Mouse (Mus musculus) liver, adult 10 weeks (tissue): ENCODE data around the gene Hnrnpc. TPM values are rescaled to one million over a fixed set of nuclear protein-coding genes. Genes with fewer than 3 reads are reported as not detected.

Experiments used
- polyA plus RNA-seq: library from polyadenylated mRNA; stranded (reverse); fragments of 350-450 nt; fragmentation: Illumina TruSeq; extraction: RNeasy Lipid Tissue Mini Kit (QIAGEN cat#74804); gene quantifications from one replicate; pipeline ENCODE4 v1.2.3, GENCODE M21; 2014; ENCODE audit warnings: low read depth, low replicate concordance

The Hnrnpc gene
- polyA plus RNA-seq = 162 TPM

DNA sequence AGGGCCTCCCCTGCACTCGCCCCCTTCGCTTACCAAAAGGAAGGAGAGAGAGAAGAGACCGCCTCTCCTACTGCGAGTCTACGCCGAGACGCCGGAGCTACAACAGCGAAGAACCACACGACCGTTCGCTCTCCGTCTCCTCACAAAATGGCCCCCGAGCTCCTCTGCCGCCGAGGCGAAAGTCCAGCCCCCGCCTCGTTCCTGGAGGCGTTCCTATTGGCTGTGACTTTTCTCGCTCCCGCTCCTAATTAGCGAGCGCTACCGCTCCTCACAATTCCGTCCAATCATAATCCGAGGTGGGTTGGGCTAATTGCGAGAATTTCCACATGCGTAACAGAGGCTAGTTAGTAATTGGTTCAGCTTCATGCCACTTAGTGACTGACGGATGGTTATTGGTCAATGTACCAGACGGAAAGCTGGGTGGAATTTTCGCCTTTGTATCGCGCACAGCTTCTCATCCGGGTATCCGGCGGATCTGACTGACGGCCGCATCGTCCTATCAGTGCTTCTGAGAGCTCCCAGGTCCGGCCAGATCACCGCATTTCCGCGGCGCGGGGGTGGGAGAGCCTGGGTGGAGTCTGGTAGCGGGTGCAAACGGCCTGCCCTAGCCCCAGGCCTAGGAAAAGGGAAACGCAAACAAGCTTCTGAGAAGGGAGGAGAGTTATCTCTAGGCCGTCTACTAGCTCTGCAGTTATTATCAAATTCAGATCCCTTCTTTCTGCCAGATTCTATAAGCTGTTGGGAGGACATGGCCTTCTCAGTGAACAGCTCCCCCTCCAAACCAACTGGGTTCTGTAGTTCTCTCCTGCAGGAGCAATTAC lies at the start of gene Hnrnpc:
Gene Hnrnpc (minus strand): TSS at position 173 of the 821 bp plus-strand sequence.

DNA sequence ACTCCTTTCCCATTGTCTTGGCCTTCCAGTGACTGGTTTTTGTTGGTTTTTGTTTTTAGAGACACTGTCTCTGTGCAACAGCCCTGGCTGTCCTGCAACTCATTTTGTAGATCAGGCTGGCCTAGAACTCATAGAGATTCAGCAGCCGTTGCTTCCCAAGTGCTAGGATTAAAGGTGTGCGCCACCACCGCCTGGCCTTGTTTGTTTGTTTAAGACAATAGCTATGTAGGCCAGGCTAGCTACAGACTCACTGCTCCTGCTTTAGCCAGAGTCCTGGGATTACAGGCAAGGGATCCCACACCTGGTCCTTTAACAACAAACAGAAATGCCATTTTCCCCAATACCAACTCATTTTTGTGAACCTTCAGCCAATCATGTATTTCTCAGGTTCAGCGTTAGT lies 6.5 kb upstream of the Hnrnpc start, which contains the start of gene Rpgrip1:
Gene Rpgrip1 (plus strand): TSS at position 359 of the 400 bp plus-strand sequence.

DNA sequence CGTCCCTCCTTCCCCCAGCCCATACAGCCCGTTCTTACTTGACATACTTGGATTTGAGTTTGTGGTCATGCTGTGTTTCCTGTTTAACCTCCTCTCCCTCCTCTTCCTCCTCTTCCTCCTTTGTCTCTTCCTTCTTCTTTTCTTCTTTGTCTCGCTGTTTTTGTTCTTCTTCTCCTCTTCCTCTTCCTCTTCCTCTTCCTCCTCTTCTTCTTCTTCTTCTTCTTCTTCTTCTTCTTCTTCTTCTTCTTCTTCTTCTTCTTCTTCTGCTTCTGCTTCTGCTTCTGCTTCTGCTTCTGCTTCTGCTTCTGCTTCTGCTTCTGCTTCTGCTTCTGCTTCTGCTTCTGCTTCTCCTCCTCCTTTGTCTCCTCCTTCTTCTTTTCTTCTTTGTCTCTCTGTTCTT lies 61.5 kb downstream of the Hnrnpc start, which contains the start of gene Olfr221:
Gene Olfr221 (minus strand): TSS at position 101 of the 400 bp plus-strand sequence.

Other genes with a start within 250 kb of the Hnrnpc start
- 4.6 TPM for gene Mettl17, start 219.2 kb downstream of the Hnrnpc start, polyA plus RNA-seq
- gene Slc39a2, start 211.1 kb downstream of the Hnrnpc start, polyA plus RNA-seq = 0.77 TPM
- gene Ndrg2, start 189.9 kb downstream of the Hnrnpc start, polyA plus RNA-seq = 2,741 TPM
- not detected for gene Tppp2, start 185.6 kb downstream of the Hnrnpc start, polyA plus RNA-seq
- not detected for gene Rnase13, start 181.3 kb downstream of the Hnrnpc start, polyA plus RNA-seq
- gene Arhgef40, start 119.3 kb downstream of the Hnrnpc start, polyA plus RNA-seq = 2.0 TPM
- not detected for gene Tmem253, start 88.4 kb downstream of the Hnrnpc start, polyA plus RNA-seq
- gene Zfp219, start 83.3 kb downstream of the Hnrnpc start, polyA plus RNA-seq = 1.1 TPM
- gene Olfr221, start 61.6 kb downstream of the Hnrnpc start, polyA plus RNA-seq = not detected
- gene Rpgrip1, start 6.7 kb upstream of the Hnrnpc start, polyA plus RNA-seq = 0.48 TPM
- gene Supt16, start 93.4 kb upstream of the Hnrnpc start, polyA plus RNA-seq = 16.4 TPM
- gene Chd8, start 153.8 kb upstream of the Hnrnpc start, polyA plus RNA-seq = 10.4 TPM
- gene Tox4, start 175.1 kb upstream of the Hnrnpc start, polyA plus RNA-seq = 15.6 TPM
- 3.4 TPM for gene Rab2b, start 175.5 kb upstream of the Hnrnpc start, polyA plus RNA-seq
- 16.2 TPM for gene Mettl3, start 201.1 kb upstream of the Hnrnpc start, polyA plus RNA-seq
- gene Sall2, start 224.7 kb upstream of the Hnrnpc start, polyA plus RNA-seq = 0.66 TPM